Mouse (Mus musculus): ENCODE measurements around the gene Erich3.

- TF ChIP-seq POLR2A (IDR thresholded peaks at IDR 0.05; ENCODE audit: low read depth, low read length) = no peak
- TF ChIP-seq CTCF (IDR thresholded peaks at IDR 0.05; ENCODE audit: borderline replicate concordance, insufficient read depth, low read length) = no peak
These were observed 30.6 kb upstream of the Erich3 start for GRCm38 (mm10) chr3:154633091-154633490.
